Mouse (Mus musculus) limb, embryonic 14.5 days (tissue): ENCODE measurements at regions not wholly inside any gene's neighbourhood (a gene's known extent, or its start where the extent isn't known, plus 50 kb on each side); places are given as distances from the start of the nearest gene placed in this dataset.

ENCODE experiments used
- ATAC-seq: fragments of 200-750 bp; cut with Nextera tagmentation; 2 replicates; pipeline ENCODE4 v1.8.0; 2017; ENCODE audit warnings: low read depth, moderate number of reproducible peaks, moderate TSS enrichment; ENCODE audit not compliant: low FRiP score
- DNase-seq: peaks from one replicate; pipeline ENCODE4 v3.0.0-alpha.2; 2015; ENCODE audit warnings: low spot score
- H3K27ac ChIP-seq: fragments of 300-500 bp; sonication (generic); replicated peaks from 2 replicates; pipeline ENCODE4 v1.5.1; 2014; ENCODE audit warnings: low read depth, mild to moderate bottlenecking, low read length, moderate library complexity, mixed read lengths
- H3K27me3 ChIP-seq: fragments of 300-500 bp; sonication (generic); 2 replicates; pipeline ENCODE4 v1.6.1; 2014; ENCODE audit warnings: low read length, mixed read lengths; ENCODE audit not compliant: control insufficient read depth, insufficient read depth
- H3K36me3 ChIP-seq: fragments of 300-500 bp; sonication (generic); 2 replicates; pipeline ENCODE4 v1.6.1; 2014; ENCODE audit warnings: mild to moderate bottlenecking, low read length, moderate library complexity, mixed read lengths; ENCODE audit not compliant: control insufficient read depth, insufficient read depth
- H3K4me1 ChIP-seq: fragments of 300-500 bp; sonication (generic); 2 replicates; pipeline ENCODE4 v1.6.1; 2014; ENCODE audit warnings: antibody characterized with exemption, low read length, mixed read lengths; ENCODE audit not compliant: control insufficient read depth, insufficient read depth
- H3K4me2 ChIP-seq: fragments of 300-500 bp; sonication (generic); replicated peaks from 2 replicates; pipeline ENCODE4 v1.6.1; 2014; ENCODE audit warnings: low read depth, mild to moderate bottlenecking, low read length, moderate library complexity; ENCODE audit not compliant: severe bottlenecking
- H3K4me3 ChIP-seq: fragments of 300-500 bp; sonication (generic); replicated peaks from 2 replicates; pipeline ENCODE4 v1.5.1; 2014; ENCODE audit warnings: low read length
- H3K9ac ChIP-seq: fragments of 300-500 bp; sonication (generic); 2 replicates; pipeline ENCODE4 v1.6.1; 2014; ENCODE audit warnings: mild to moderate bottlenecking, low read depth, low read length, moderate library complexity; ENCODE audit not compliant: severe bottlenecking
- H3K9me3 ChIP-seq: fragments of 300-500 bp; sonication (generic); 2 replicates; pipeline ENCODE4 v1.6.1; 2016; ENCODE audit warnings: low read length; ENCODE audit not compliant: control insufficient read depth
- POLR2A ChIP-seq: fragments of 200-500 bp; IDR thresholded peaks from 2 replicates; pipeline ENCODE4 v1.8.0; 2012; ENCODE audit warnings: inconsistent platforms, mild to moderate bottlenecking, moderate library complexity, borderline replicate concordance; ENCODE audit not compliant: insufficient read depth, insufficient read length; ENCODE audit errors: extremely low read depth
- WGBS: fragments of 180-500 bp; shearing (Covaris S2); extraction: QIAGEN DNeasy Blood & Tissue Kit; methylation state at CpG from one replicate; pipeline ENCODE4 v1.1.7; 2014; 5-methylcytosine and 5-hydroxymethylcytosine counted together

DNA sequence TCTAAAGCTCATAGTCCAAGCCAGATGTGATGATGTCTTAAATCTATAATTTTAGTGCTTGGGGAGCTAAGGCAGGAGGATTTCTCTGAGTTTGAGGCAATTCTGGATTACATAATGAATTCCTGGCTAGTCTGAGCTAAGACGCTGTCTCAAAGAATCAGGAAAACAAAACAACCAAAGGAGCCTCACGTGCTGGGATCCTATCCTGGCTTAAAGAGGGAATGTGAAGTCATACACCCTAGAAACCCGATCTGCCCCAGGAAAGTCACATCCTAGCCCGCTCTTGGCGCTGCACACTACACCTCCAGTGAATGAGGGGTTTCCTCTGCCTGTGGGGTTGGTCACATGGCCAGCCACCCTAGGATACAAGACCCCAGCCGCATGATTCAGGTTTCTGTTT lies 211.2 kb downstream of the Glrx3 start:
- Histone ChIP-seq H3K27ac (no peak overlapping the region), H3K9ac (no peak overlapping the region), H3K9me3 (no peaks in the 10 kb centered on the region), H3K36me3 (no peaks in the 10 kb centered on the region), H3K4me1 (no peaks in the 10 kb centered on the region), H3K27me3 (no peaks in the 10 kb centered on the region), H3K4me2 (no peak overlapping the region), H3K4me3 (no peak overlapping the region)
- 35% methylated on average over 6 of the region's 6 CpGs for WGBS
- ATAC-seq: peak; percentile 23; the same call in 1 of the 2 replicates
- no peak for TF ChIP-seq POLR2A
- DNase-seq: peak; percentile 13

DNA sequence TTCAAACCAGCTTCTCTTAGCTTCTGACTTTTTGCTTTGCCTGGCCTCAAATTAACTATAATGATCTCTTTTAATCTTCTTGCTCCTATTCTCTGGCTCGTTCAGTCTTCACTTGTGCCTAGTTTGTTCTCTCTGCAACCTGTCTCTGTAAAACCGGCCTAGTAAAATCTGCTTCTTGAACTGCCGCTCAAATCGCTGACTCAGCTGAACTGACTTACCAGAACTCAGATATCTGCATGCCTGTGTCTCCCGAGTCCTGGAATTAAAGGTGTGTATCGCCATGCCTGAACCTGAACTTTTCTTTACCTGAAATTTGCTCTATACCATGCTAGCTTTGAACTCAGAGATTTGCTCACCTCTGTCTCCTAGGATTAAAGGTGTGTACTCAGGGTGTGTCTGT lies 212.2 kb downstream of the Glrx3 start:
- no peak for ATAC-seq
- H3K9ac ChIP-seq: no peak overlapping the region
- H3K27ac ChIP-seq: no peak overlapping the region
- no peak overlapping the region for H3K4me3 ChIP-seq
- TF ChIP-seq POLR2A: no peak
- H3K36me3 ChIP-seq: no peaks in the 10 kb centered on the region
- H3K27me3 ChIP-seq: no peaks in the 10 kb centered on the region
- H3K4me1 ChIP-seq: no peaks in the 10 kb centered on the region
- no peak overlapping the region for H3K4me2 ChIP-seq
- DNase-seq: no peak
- WGBS: 68% methylated on average over 6 of the region's 6 CpGs
- no peaks in the 10 kb centered on the region for H3K9me3 ChIP-seq

DNA sequence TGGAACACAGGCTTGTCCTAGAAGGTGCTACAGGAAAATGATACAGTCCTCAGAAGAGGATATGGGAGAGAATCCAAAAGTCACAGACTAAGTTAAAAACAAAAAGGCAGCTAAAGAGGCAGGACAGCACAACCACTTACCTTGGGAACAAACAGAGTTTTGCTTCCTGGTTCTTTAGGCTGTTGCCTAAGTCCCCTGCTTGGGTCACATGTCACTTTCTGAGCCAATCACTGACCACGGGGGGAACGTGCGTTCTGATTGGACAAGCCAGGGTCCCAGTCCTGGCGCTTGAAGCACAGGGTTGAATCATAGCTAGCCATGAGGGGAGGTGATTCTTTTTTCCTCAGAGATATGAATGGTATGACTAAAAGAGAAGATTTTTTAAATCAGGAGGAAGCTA lies 216.4 kb downstream of the Glrx3 start:
- no peak for TF ChIP-seq POLR2A
- WGBS: 92% methylated on average over 4 of the region's 4 CpGs
- Histone ChIP-seq H3K4me1 (no peaks in the 10 kb centered on the region), H3K36me3 (no peaks in the 10 kb centered on the region), H3K27me3 (no peaks in the 10 kb centered on the region), H3K4me2 (no peak overlapping the region), H3K9ac (no peak overlapping the region), H3K4me3 (no peak overlapping the region), H3K9me3 (no peaks in the 10 kb centered on the region), H3K27ac (no peak overlapping the region)
- no peak for ATAC-seq
- DNase-seq: no peak

DNA sequence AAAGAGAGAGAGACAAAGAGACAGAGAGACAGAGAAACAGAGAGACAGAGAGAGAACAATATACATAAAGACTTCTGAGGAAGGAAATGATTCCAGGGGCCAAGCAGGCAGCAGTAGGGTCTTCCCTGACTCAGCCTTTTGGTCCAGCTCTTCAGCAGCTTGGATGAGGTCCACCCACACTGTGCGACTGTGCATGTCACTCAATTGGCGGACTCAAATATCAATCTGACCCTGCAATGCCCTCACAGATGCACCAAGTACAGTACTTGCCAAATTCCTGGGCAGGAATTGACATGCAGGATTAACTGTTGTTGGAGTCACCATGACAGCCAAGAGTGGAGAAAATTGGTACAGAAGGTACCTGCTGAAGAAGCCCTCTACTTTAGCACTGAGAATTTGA lies 229.8 kb downstream of the Glrx3 start:
- no peak for ATAC-seq
- Histone ChIP-seq H3K4me1 (no peaks in the 10 kb centered on the region), H3K9ac (no peak overlapping the region), H3K9me3 (no peaks in the 10 kb centered on the region), H3K4me3 (no peak overlapping the region), H3K4me2 (no peak overlapping the region), H3K27ac (no peak overlapping the region), H3K27me3 (no peaks in the 10 kb centered on the region), H3K36me3 (no peaks in the 10 kb centered on the region)
- WGBS: 81% methylated on average over 2 of the region's 2 CpGs
- no peak for DNase-seq
- no peak for TF ChIP-seq POLR2A

DNA sequence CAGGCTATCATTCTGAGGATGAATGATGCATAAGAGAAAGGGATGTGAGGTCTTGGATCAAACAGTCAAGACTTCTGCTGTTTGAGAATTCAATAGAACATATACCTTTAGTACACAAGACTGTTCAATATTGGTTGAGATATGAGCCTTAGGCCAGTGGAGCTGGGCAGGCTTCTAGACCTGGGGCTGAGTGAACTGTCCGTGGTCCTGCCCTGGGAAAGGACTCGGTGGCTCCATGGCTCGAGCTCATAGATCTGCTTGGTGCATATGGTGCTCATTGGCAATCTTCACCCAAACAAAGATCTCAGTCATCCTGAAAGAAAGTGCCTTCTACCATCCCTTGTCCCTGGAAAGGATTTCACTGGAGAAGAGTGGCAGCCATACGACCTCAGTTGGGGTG lies 233.7 kb downstream of the Glrx3 start:
- 51% methylated on average over 4 of the region's 4 CpGs for whole genome bisulfite sequencing
- Histone ChIP-seq H3K27ac (no peak overlapping the region), H3K4me2 (no peak overlapping the region), H3K9me3 (no peaks in the 10 kb centered on the region), H3K4me1 (no peaks in the 10 kb centered on the region), H3K4me3 (no peak overlapping the region), H3K27me3 (no peaks in the 10 kb centered on the region), H3K9ac (no peak overlapping the region), H3K36me3 (no peaks in the 10 kb centered on the region)
- no peak for TF ChIP-seq POLR2A
- no peak for ATAC-seq
- peak; percentile 47 for DNase-seq

DNA sequence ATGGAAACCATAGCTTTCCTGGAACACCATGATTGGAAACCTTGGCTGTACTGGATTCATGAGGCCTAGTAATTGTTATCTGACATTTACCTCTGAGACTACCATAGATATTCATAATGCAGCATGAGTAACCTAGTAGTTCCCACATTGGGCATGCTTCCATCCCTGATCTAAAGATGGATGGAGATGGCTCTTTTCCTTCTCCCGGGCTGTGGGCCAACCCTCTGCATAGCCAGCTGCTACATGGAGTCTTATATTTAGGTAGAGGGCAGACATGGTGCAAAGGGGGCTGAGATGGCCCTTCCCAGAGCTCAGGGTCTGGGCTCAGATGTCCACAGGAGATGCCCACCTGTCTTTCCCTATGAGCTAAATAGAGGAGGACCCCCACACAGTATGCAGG lies 237.2 kb downstream of the Glrx3 start:
- H3K9ac ChIP-seq: no peak overlapping the region
- no peaks in the 10 kb centered on the region for H3K4me1 ChIP-seq
- no peaks in the 10 kb centered on the region for H3K9me3 ChIP-seq
- H3K27me3 ChIP-seq: no peaks in the 10 kb centered on the region
- H3K4me2 ChIP-seq: no peak overlapping the region
- WGBS: 91% methylated on average over 1 of the region's 1 CpGs
- no peaks in the 10 kb centered on the region for H3K36me3 ChIP-seq
- no peak for DNase-seq
- no peak overlapping the region for H3K27ac ChIP-seq
- no peak for TF ChIP-seq POLR2A
- no peak overlapping the region for H3K4me3 ChIP-seq
- no peak for ATAC-seq
